Mouse (Mus musculus) cerebellum, postnatal 10 days (tissue): ENCODE data around the gene Olfr157.
"Not testable (repeated sequence)": the region's sequence is repeated elsewhere in the genome, so short reads cannot be mapped to it uniquely, and the experiment has no call there.

ENCODE experiments used
- DNase-seq, 2 experiments: peaks; one replicate each; pipeline ENCODE4 v3.0.0; 2021; ENCODE audit warnings: mixed read lengths in 2 of 2

Olfr157 gene

DNA sequence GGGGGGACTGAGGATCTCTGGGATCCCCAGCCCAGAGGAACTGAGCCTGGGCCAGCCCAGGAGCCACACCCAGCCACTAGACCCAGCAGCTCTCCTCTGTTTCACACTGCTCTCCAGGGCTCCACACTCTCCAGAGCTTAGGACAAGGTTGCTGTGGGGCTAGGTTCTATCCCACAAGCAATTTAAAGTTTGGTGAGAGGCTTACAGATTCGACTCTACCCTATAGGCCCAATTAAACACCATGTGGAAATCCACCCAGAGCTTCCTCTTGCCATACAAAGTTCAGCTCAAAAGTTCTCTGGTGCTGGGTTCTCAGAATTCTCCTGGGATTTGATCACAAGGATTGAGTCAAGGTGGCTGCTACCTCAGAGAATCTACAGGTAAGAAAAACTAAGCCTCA lies at the start of gene Olfr157:
Gene Olfr157 (minus strand): TSS at position 101 of the 400 bp plus-strand sequence.
- no peak for DNase-seq

DNA sequence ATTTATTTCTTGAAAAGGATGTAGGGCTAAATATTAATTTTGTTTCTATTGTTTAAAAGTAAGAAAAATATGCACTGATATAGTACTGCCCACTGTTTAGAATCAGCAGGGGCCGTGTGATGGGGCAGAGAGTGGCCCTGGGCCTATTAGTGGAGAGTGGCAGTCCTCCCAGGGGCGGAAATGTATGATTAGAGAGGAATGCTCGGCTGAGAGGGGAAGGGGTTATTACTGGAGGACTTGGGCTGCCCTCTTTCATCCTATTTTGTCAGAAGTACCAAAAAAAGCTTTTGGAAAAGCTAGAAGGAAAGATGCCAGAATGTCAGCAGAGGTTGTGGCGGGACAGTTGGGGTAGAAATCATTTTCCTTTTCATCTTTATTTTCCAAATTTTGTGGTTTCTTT lies 44.2 kb upstream of the Olfr157 start:
- no peak for DNase-seq

DNA sequence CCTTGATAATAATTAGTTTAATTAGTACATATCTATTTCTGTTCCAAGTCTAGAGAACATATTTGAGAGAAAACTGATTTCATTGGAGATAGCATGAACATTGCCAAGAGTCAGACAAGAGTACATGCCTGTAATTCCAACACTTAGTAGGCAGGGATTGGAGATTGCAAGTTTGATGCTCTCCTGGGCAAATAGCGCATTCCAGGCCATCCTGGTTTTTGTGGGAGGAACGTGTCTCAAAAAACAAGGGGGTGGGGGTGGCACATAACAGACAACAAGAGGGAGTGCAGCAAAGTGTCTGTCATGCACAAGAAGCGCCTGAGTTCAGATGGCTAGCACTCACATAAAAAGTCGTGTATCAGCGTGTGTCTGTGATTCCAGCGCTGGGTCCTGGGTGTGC lies 39.6 kb upstream of the Olfr157 start:
- no peak for DNase-seq

DNA sequence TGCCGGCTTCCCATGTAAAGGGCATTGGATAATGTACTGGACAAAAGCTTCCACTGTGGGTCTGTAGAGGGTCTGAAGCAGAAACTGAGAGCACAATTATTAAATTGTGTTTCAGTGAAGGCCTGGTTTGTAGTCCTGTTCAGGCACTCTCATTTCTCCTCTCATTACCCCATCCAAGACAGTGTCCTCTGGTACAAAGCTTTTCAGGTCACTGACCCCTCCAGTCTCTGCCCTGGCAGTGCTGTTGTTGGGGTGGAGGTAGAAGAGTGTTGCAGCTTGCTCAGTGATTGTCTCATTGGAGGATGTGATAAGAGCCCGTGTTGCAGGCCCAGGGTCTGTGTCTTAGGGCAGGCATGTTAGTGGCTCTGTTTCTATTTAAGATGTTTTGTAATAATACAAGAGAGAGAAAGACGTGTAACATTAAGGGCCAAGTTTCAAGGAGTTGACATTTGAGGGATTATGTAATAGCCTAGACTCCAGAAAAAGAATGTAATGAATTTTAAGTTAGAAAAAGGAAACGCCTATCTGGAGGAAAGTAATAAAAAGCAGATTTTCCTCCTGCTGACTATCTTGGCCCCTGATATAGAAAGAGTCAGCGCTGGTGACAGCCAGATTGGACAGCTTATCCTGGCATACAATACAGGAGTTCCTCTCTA lies 38.2 kb upstream of the Olfr157 start:
- DNase-seq, result no peak

DNA sequence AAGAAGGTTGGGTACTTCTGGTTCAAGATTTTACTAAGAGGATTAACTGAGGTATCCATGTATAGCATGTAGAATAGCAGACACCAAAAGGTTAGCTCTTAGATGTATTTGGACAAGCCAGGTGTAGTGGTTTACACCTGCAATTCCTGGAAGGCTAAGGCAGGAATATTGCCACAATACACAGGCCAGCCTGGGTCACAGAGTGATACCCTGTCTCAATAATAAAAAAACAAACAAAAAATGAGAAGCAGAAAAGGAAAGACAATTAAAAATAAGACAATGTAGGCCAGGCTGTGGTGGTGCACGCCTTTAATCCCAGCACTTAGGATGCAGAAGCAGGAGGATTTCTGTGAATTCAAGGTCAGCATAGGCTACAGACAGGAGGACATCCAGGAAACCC lies 37.2 kb upstream of the Olfr157 start:
- DNase-seq, result no peak

DNA sequence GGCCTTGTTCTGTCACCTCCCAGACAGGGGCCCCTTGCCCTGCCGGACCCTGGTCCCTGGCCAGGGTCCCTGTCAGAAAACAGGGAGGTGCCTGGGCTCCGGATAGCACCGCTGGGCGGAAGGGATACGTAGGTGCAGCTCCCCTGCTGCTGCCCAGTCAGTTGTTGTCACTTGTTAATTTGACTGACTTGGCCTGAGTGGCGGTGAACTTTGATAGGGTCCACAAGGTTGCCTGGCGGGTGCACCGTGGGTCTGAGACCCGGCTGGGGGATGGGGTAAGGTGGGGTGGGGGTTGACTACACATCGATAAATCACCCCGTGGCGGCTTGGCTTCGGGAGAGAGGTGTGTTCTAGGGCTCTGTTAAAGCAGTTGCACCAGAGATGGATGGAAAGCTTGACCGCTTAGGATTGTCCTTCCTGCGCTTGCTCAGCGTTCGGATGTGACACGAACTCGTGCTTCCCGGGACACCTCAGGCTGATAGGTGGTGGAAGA lies 36.0 kb upstream of the Olfr157 start:
- DNase-seq, result peak in 1 of 2 experiments; percentile 47

DNA sequence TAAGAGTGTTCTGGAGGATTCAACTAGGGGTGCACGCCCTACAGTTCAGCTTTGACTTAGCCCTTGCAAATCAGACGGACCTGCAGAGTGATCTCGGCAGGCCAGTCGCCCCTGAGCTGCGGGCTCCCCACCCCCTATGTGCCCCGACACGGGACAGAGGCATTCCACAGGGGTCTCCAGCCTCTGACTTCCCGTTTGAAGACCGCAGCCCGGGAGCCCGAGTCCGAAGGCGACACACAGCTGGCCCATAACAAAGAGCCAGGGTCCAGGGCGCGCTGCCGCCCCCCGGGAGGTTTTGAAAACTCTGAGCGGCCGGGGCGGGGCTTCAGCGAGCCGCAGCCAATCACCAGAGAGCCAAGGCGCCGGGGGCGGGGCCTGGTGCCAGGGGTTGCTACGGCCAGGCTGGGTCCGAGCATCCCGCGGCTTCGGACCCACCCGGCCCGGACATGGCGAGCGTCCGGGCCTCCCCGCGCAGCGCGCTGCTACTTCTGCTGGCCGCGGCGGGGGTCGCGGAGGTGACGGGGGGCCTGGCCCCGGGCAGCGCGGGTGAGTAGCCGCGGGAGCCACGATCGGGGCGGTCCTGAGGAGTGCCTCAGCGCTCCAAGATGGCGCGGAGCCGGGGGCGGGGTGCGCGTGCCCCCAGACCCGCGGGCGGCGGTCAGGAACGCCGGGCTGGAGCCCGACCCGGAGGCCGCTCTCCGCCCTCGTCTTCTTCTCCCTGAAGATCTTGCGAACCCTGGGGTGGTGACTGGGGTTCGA lies 35.3 kb upstream of the Olfr157 start, which contains the start of gene Reck:
Gene Reck (plus strand): TSS at position 371 of the 759 bp plus-strand sequence.
- peak; percentile 95 to 96 for DNase-seq

DNA sequence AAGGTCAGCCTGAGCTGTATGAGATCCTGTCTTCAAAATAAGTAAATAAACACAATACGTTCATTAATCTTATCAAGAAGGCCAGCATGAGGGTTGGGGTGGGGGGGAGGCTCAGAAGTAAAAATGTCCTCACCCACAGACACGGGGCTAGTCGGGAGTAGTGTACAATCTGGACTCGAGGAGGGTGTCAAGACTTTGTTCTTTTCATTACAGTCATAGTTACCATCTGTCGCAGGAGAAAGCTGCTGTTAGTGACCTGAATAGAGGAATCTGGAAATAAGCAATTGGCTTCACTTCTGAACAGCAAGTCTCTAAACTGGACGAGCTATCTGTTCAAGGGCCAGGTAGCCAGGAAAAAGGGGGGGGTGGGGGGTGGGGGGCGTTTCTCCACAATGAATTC lies 34.5 kb upstream of the Olfr157 start:
- DNase-seq, result no peak

DNA sequence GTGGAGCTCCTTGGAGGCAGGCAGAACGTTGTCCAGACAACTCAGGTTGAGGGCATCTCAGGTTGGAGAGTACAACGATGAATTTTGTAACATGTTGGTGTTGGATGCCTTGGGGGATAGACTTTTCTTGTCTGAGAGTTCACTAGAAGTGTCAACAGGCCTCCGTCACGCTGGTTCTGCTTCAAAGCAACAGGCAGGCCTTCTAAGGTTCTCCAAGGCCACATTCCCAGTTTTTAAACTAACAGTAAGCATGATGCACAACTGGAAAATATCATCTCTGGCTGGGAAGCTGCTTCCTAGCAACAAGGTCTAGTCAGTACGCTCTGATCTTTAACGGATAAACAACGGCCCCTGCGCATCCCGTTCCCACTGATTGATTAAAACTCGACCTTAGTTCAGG lies 29.8 kb upstream of the Olfr157 start:
- DNase-seq, result no peak

DNA sequence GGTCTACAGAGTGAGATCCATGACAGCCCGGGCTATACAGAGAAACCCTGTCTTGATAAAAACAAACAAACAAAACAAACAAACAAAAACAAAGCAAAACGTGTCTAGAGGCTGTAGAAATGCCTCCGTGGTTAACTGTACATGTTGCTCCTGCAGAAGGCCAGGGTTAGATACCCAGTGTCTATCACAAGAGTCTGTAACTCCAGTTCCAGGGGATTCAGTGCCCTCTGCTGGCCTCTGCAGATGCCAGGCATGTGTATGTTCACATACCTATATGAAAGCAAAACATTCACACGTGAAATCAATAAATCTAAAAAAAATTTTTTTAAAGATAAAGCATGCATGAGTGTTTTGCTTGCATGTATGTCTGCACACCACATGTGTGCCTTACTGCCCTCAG lies 23.3 kb upstream of the Olfr157 start:
- no peak for DNase-seq

DNA sequence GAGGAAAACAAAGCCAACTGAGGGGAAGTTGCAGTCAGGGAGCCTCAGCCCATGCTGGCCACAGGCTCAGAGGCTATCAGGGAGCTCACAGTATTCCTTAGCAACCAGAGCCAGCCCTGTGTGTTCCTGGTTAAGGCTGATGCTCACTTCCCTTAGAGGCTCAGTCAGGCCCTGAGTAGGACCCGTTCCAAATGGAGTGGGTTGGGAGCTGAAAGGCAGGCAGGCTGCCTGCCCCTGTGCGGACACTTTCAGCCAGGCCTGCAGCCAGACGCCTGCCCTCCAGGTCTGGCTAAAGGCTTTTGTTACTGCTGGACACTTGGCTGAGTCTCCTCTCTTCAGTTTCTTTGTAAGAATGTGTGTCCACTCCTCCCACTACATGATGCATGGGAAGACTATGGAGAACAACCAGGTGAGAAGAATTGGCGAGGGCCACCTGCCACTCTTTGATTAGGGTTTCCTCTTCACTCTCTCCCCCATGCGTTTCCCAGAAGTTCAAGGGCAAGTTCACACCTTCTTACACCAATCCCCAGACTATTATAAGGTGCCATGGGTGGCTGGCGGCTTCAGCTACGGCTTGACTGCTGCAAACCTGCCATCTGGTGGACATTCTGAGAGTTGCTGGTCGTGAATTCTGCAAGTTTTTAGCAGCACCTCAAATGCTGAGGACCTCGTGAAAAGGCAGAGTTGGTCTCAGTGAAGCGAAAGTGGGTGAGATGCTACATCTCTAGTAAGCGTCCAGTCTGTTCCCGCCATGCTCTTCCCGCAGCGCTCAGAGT lies 20.9 kb upstream of the Olfr157 start:
- peak; percentile 83 to 87 for DNase-seq

DNA sequence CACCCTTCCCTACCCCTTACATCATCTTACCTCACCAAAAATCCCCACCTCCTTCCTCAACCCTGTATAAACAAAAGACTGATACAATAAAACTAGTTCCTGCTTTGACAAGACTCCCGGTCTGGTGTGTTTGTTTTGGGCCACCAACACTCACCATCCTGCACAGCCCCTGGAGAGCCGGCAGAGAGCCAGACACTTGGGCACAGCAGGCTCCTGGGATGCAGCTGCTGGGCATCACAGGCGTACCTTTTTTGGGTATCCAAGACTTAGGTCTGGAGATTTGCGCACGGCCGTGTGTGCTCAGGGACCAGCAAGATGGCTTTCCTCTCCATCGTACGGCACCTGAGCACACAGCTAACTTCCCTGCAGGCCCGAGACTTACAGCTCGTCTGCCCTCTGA lies 19.9 kb upstream of the Olfr157 start:
- no peak for DNase-seq

DNA sequence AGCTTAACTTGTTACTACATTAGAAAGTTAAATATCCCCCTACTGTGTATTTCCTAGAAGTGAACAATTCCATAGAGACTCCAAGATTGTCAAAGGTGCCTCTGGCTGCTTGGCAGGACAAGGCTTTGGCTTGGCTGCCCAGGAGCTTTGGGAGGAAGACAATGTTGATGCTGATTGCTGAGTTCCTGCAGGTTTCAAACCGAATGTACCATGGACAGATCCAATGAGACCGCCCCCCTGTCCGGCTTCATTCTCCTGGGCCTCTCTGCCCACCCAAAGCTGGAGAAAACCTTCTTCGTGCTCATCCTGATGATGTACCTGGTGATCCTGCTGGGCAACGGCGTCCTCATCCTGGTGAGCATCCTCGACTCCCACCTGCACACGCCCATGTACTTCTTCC lies 14.1 kb upstream of the Olfr157 start:
- no peak for DNase-seq

DNA sequence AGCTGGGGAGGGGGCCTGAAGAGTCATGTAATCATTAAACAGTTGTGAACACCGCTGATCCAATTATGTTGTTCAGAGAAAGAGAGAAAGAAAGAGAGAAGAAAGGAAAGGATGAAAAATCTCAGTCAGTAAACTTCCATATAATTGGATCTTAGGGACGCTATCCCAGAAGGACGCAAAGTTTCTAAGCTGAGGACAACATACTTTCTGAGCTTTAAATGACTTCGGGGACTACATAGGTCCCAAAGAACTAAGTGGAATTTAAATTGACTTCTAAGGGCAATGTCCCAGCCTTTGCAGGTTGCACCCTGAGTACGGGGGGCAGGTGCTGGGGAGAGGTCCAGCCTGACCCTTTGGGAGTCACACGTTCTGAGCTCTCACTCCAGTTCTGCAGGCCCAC lies 11.3 kb upstream of the Olfr157 start, which contains the start of gene Olfr155:
Gene Olfr155 (plus strand): TSS at position 301 of the 400 bp plus-strand sequence.
- no peak for DNase-seq

DNA sequence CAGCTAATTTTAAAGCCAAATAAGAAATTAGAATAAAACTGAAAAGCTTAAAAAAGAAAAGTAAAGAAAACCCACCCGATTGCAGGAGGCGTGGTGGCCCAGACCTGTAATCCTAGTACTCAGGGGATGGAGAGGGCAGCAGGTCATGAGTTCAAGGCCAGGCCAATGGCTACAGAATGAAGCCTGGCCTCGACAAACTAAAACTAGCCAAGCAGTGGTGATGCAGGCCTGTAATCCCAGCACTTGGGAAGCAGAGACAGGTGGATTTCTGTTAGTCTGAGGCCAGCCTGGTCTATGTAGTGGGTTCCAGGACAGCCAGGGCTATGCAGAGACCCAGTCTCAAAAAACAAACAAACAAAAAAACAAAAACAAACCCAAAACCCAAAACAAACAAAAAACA lies 1.7 kb downstream of the Olfr157 start:
- DNase-seq, result no peak

DNA sequence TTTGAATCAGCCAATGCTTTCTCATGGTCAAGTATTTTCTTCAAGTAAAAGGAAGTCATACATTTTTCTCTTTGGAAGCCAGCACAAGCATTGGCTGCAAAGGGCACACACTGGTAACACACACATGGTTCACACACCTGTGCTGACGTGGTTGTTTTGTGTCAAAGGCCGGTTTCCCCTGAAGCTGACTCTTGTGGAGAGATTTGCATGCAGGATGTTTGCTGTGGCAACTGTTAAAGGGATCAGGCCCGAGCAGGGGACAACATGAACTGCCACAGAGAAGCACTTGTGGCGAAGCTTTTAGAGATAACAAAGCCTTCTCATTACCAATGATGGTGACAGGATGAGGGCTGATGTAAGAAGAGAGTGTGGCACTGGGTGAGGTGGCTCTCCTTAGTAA lies 5.3 kb downstream of the Olfr157 start:
- DNase-seq, result no peak

DNA sequence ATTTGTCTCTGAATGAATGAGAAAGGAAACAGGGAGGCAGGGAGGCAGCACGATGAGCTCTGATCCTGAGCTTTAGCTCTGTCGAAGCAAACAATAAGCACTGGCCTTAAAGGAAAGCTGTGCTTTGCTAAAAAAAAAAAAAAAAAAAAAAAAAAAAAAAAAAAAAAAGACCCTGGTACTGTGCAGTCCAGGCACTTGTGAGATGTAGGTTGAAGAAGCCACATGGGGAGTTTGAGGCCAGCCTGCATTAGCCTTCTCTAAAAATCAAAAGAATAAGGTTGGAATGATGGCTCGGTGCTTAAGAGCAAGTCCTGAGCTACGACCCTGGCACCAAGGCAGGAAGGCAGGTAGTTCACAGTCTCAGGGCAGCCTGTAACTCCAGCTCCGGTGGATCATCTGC lies 6.2 kb downstream of the Olfr157 start:
- no peak for DNase-seq

DNA sequence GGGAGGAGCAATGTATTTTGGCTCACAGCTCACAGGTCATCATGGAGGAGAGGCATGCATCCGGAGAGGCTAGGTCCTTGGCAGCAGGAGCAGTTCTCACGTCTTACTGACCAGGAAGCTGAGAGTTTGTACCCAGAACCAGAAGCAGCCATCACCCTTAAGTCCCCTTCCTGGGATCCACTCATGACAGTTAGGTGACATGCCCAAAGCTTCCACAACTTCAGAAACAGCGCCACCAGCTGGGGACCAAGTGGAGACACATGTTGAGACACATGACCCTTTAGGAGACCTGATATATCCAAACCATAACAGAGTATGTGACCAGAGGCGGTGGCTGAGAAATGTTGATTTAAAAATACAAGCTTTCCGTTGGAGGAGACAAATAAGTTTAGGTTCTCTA lies 8.0 kb downstream of the Olfr157 start:
- DNase-seq, result peak in 1 of 2 experiments; percentile 10

DNA sequence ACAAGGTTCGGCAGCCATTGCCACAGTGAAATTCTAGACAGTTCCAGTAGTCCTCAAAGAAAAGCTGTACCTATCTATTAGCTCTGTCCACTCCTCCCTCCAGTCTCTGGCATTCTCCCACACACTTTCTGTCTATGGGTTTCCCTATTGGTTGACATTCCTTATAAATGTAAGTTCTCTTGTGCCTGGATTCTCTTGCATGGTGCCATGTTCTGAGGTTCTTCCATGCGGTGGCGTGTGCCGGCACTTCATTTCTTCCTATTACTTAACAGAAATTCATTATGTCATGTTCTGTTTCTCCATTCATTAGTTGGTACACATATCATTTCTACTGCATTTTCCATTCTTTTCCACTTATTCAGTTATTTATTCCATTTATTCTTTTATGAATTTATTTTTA lies 11.2 kb downstream of the Olfr157 start:
- DNase-seq, result no peak

DNA sequence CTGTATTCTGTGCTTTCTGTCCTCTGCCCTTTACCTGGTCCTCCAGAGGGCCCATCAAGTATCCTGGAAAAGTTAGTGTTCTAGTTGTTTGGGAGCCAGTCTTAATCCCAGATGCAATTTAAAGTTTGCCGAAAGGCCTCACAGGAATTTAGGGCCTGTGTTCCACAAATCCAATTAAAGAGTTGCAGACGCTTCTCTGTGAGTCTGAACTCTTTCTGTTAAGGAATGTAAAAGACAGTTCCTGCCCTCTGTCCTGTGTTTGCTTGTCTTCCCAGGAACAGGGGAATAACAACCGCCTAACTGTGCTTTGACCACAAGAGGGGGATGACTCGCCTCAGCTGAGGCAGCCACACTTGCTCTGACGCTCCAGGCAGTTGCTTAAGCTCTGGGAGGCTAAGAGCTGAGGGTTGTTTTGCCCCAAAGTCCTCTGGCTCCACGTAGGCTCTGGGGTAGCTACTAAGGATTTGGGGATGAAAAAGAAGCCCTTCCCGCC lies 16.1 kb downstream of the Olfr157 start, which contains the start of gene Olfr156:
Gene Olfr156 (minus strand): TSS at position 51 of the 493 bp plus-strand sequence.
- DNase-seq, result peak; percentile 10 to 16

DNA sequence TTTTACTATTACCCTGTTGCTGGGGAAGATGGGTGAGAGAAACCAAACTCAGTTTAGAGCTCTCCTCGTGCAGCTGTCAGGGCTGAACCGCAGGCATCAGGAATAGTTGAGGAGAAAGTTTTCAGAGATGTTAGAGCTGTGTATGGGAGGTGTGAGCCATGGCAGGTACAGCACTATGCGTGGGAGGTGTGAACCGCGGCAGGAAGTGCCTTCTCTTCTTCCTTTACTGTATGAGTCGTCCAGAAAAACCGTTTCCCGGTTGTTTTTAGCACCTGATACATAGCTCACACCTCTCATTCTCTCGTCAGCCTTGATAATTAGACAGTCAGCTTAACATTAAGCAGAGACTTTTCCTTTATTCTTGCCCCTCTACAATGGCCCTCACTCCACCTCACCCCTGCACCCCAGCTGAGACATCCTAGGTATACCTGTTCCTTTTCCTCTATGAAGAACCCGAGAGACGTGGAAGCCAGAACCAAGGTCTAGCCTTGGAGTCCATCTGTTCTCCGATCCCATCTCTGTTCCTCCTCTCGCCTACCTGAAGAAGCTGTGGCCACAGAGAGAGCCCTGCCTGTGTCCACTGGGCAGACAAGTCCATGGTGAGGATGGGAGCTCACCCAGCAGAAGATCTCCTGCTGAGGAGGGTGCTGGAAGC lies 17.0 kb downstream of the Olfr157 start:
- no peak for DNase-seq

DNA sequence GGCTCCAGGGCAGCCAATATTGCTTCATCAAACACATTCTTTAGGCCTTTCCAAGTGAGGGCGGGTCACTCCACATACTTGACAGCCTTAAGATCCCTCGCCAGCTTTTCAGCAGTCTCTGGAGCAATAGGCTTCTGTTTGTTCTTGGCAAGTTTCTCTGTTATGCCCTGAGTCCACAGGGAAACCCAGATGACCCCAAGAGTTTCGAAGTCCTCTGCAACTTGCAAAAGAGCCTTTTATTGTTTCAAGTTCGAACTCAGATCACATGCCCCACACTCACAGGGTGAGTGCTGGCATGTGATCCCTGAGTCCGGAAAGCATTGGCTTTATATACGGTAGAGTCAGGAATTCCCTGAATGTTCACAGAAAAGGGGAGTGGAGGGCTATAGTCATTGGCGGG lies 41.1 kb downstream of the Olfr157 start:
- DNase-seq, result no peak

DNA sequence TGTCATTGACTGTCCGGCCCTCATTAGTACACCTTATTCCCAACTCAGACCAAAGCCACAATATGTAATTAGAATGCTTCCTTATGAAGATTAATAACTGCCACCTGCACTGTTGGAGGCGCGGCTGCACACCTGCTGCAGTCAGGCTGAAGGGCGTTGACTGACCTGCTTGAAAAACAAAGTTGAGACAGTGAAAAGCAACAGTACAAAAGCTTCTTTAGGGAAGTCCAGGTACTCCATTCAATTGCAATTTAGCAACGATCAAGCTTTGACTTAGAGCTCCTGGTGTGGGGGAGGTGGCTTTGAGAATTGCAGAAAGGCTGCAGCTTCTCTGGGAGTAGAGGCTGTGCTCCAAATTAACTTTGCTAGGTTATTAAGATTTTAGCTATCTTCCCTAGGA lies 44.2 kb downstream of the Olfr157 start:
- not testable (repeated sequence) for DNase-seq
